Mouse (Mus musculus): ENCODE results near the gene Dnajc11.

GRCm38 (mm10) chr4:151986650-151987049 lies 53.2 kb downstream of the Dnajc11 start:
- TF ChIP-seq CTCF (IDR thresholded peaks at IDR 0.05; ENCODE audit: borderline replicate concordance, insufficient read depth, low read length) (no peak), POLR2A (IDR thresholded peaks at IDR 0.05; ENCODE audit: low read depth, low read length) (no peak)
